9 mouse cellular contexts compared by ENCODE assay signal in the genomic region with DNA sequence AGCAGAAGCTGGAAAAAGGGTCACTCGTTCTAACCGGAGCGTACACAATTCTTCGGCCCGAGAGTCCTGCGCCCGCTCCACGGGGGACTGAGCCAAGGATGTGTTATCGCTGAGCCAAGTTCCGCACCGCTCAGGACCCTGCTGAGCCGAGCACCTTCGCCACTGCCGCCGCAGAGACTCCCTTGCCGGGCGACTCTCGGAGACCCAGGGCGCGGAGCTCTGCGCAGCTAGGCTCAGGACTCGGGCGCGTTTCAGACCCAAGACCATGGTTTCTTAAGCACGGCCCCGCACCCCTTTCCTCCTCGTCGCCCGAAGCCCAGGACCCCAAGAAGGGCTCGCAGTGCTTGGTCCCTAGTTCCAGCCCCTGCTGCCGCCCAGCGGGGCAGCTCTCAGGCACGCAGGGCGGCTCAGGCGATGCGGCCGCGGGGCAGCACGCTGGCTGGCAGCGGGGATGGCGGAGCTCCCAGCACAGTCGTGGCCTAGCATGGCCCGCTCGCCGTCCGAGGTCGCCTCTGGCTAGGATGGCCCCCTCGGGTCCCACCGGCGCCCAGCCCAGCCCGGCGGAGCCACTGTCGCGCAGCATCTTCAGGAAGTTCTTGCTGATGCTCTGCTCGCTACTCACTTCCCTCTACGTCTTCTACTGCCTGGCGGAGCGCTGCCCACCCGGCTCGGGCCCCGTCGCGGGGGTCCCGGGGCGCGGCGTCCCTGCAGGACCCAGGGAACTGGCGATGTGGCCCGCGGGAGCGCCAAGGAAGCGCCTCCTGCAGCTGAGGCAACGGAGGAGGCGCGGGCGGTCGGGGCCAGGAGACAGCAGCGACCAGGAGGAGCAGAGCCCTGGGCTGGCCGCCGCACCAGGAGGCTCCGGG. TPM values are rescaled to one million over a fixed set of nuclear protein-coding genes. Genes with fewer than 3 reads are reported as not detected.
DNase-seq lines count a peak whose midpoint lies in the region; ATAC-seq and TF ChIP-seq lines count a peak whose summit lies in the region.
"Had no signal": no experiment of that assay in that cellular context is flagged by ENCODE, and none has a peak within 500 bp of the region (broad histone marks: within the 10 kb centered on the region; RNA-seq: fewer than 3 reads in every experiment).

No protein-coding gene starts in this region.

- H3K36me3 ChIP-seq in hindbrain, embryonic 16.5 days (ENCODE audit: control insufficient read depth, insufficient read depth, low read length) = no peaks in the 10 kb centered on the region
- no peaks in the 10 kb centered on the region for H3K36me3 ChIP-seq in liver, adult 2 months (ENCODE audit: control insufficient read depth, insufficient read depth, low read length)
- H3K36me3 ChIP-seq in midbrain, embryonic 15.5 days (replicated peaks) = no peaks in the 10 kb centered on the region

- no peaks in the 10 kb centered on the region for H3K4me1 ChIP-seq in brown adipose tissue, adult 24 weeks (ENCODE audit: control insufficient read depth, insufficient read depth, insufficient read length, low read length)
- H3K4me1 ChIP-seq in hindbrain, embryonic 16.5 days (ENCODE audit: control insufficient read depth, insufficient read depth, low read depth, low read length) = peaks cover 18% of the 10 kb centered on the region
- no peaks in the 10 kb centered on the region for H3K4me1 ChIP-seq in liver, adult 2 months (ENCODE audit: control insufficient read depth, insufficient read depth, low read length)
- H3K4me1 ChIP-seq in midbrain, embryonic 15.5 days = peaks cover 22% of the 10 kb centered on the region

- H3K4me3 ChIP-seq in brown adipose tissue, adult 24 weeks (ENCODE audit: insufficient read depth, low read depth, low read length) = peak overlapping the region; percentile 52
- peak overlapping the region; percentile 73 for H3K4me3 ChIP-seq in gastrocnemius, adult 2 months
- H3K4me3 ChIP-seq in hindbrain, embryonic 16.5 days (ENCODE audit: low read length) = peak overlapping the region; percentile 63
- H3K4me3 ChIP-seq in liver, adult 2 months (ENCODE audit: insufficient read depth, low read depth, low read length) = peak overlapping the region; percentile 54
- peak overlapping the region; percentile 53 for H3K4me3 ChIP-seq in midbrain, embryonic 15.5 days

- no peaks in the 10 kb centered on the region for H3K79me2 ChIP-seq in liver, adult 2 months (ENCODE audit: control insufficient read depth, insufficient read depth, low read length)

- intact Hi-C loops in gastrocnemius, adult 2 months (cut with DNase I) = no loop called here

- H3K4me2 ChIP-seq in hindbrain, embryonic 16.5 days (ENCODE audit: low read length) = peak overlapping the region; percentile 99
- peak overlapping the region; percentile 94 for H3K4me2 ChIP-seq in midbrain, embryonic 15.5 days

- no peak for TF ChIP-seq POLR2A in liver, adult 2 months (IDR thresholded peaks at IDR 0.05; ENCODE audit: extremely low read depth, insufficient read depth, low read length)

- no peaks in the 10 kb centered on the region for H3K9me3 ChIP-seq in hindbrain, embryonic 16.5 days (ENCODE audit: control insufficient read depth, low read length)
- H3K9me3 ChIP-seq in midbrain, embryonic 15.5 days = no peaks in the 10 kb centered on the region

- ATAC-seq in hindbrain, embryonic 16.5 days = peak; percentile 82
- peak; percentile 80 for ATAC-seq in midbrain, embryonic 15.5 days (replicated peaks)

- peak; percentile 9 to 18 for DNase-seq in cerebellum, postnatal 25 days
- no peak for DNase-seq in cerebellum, adult 8-10 months
- DNase-seq in gastrocnemius, adult 2 months = peak; percentile 45
- DNase-seq in liver, adult 2 months (ENCODE audit: extremely low read depth, low read depth, low spot score) = no peak
- DNase-seq in testis, postnatal 10 days (ENCODE audit: low spot score) = peak; percentile 65

- WGBS in hindbrain, embryonic 16.5 days = under 1% methylated on average over 67 of the region's 81 CpGs
- WGBS in liver, adult 2 months = under 1% methylated on average over 81 of the region's 81 CpGs
- under 1% methylated on average over 81 of the region's 81 CpGs for WGBS in midbrain, embryonic 15.5 days

- TF ChIP-seq CTCF in gastrocnemius, adult 2 months (IDR thresholded peaks at IDR 0.05) = no peak
- TF ChIP-seq CTCF in liver, adult 2 months (IDR thresholded peaks at IDR 0.05; ENCODE audit: low read depth, low read length) = no peak

- H3K27me3 ChIP-seq in hindbrain, embryonic 16.5 days (replicated peaks; ENCODE audit: control insufficient read depth, insufficient read depth, low read length) = peaks cover 9% of the 10 kb centered on the region
- peaks cover 9% of the 10 kb centered on the region for H3K27me3 ChIP-seq in liver, adult 2 months (ENCODE audit: control insufficient read depth, insufficient read depth, low read length)
- peaks cover 7% of the 10 kb centered on the region for H3K27me3 ChIP-seq in midbrain, embryonic 15.5 days (replicated peaks)
- H3K27me3 ChIP-seq: CH12.LX had no signal

- no peak overlapping the region for H3K27ac ChIP-seq in brown adipose tissue, adult 24 weeks (replicated peaks; ENCODE audit: low read depth, low read length)
- H3K27ac ChIP-seq in gastrocnemius, adult 2 months = peak overlapping the region; percentile 66
- peak overlapping the region; percentile 59 for H3K27ac ChIP-seq in hindbrain, embryonic 16.5 days (ENCODE audit: low read depth, low read length)
- peak overlapping the region; percentile 22; the same call in 1 of the 2 replicates for H3K27ac ChIP-seq in liver, adult 2 months (replicated peaks; ENCODE audit: insufficient read depth, low read depth, low read length)
- peak overlapping the region; percentile 61 for H3K27ac ChIP-seq in midbrain, embryonic 15.5 days

- H3K9ac ChIP-seq in hindbrain, embryonic 16.5 days (ENCODE audit: low read depth, low read length) = peak overlapping the region; percentile 75
- peak overlapping the region; percentile 64 for H3K9ac ChIP-seq in liver, adult 2 months (ENCODE audit: low read depth, low read length)
- H3K9ac ChIP-seq in midbrain, embryonic 15.5 days = peak overlapping the region; percentile 49

RNA-seq across cellular contexts. Expression of a gene that starts 0.6 kb away (rescaled TPM):
- 0.28 TPM in 1 of 2 replicates, not detected in the other for polyA plus RNA-seq in brown adipose tissue, adult 24 weeks (2012; ENCODE audit: insufficient read depth, insufficient read length, missing spikeins)
- total RNA-seq in gastrocnemius, adult 2 months (2021) = under 1 TPM; 0.13 to 0.25 TPM
- polyA plus RNA-seq in hindbrain, embryonic 16.5 days (2015; fragmentation: Nextera tagmentation; extraction: Ambion mirVana) = 0.98 and 1.00 TPM in 2 replicates
- 0.65 and 0.67 TPM in 2 replicates for total RNA-seq in liver, adult 2 months (2014; rRNA removed)
- 0.57 and 0.71 TPM in 2 replicates for polyA plus RNA-seq in liver, adult 2 months (2012; rRNA removed)
- 1.8 and 1.9 TPM in 2 replicates for polyA plus RNA-seq in midbrain, embryonic 15.5 days (2015; fragmentation: Nextera tagmentation; extraction: Ambion mirVana)
- total RNA-seq: CH12.LX had no signal

RNA-seq across cellular contexts. Expression of a gene that starts 0.7 kb away (rescaled TPM):
- polyA plus RNA-seq in brown adipose tissue, adult 24 weeks (2012; ENCODE audit: insufficient read depth, insufficient read length, missing spikeins) = not detected in 2 replicates
- not detected for total RNA-seq in gastrocnemius, adult 2 months (2021)
- polyA plus RNA-seq in hindbrain, embryonic 16.5 days (2015; fragmentation: Nextera tagmentation; extraction: Ambion mirVana) = 1.3 and 1.4 TPM in 2 replicates
- total RNA-seq in liver, adult 2 months (2014; rRNA removed) = 0.07 TPM in 1 of 2 replicates, not detected in the other
- polyA plus RNA-seq in liver, adult 2 months (2012; rRNA removed) = 0.07 TPM in 1 of 2 replicates, not detected in the other
- polyA plus RNA-seq in midbrain, embryonic 15.5 days (2015; fragmentation: Nextera tagmentation; extraction: Ambion mirVana) = 1.6 and 2.6 TPM in 2 replicates
- total RNA-seq: CH12.LX had no signal

Comparison
In these comparisons a context has a peak if more than half of its experiments do, and no peak if none do; other contexts are left out.
1. DNase-seq: peak in cerebellum, postnatal 25 days (2 of 2), gastrocnemius, adult 2 months (single experiment) and testis, postnatal 10 days (single experiment); none in cerebellum, adult 8-10 months (single experiment) and liver, adult 2 months (single experiment).
2. Peak in every context shown above with its lines, with median percentiles within 50 percentile points of each other: H3K4me3 ChIP-seq and H3K9ac ChIP-seq.